Comparison of ENCODE assay signal across 17 mouse cellular contexts in the genomic region with DNA sequence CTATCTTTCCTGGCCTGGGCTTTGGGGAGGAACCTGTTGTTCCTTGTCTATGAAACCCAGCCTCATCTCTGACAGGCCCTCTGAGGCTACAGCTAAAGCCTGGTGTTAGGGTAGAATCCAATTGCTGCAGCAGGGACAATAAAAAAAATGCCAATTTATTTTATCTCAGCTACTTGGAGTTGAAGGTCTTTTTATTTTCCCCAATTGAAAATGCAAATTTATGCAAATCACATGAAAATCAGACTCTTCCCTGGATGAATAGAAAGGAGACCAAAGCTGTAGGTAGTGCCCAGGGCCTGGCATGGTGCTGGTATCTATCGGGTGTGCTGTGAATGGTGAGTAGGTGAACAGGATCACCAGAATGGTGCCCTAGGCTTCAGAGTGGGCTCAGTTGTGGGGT.
"Had no signal": no experiment of that assay in that cellular context is flagged by ENCODE, and none has a peak within 500 bp of the region (broad histone marks: within the 10 kb centered on the region; RNA-seq: fewer than 3 reads in every experiment).

No protein-coding gene starts in this region.

- DNase-seq: kidney, adult 9 months; kidney, postnatal 36 days; layer of hippocampus, adult 9-11 months; layer of hippocampus, postnatal 36 days; lung, embryonic 14.5 days; lung, postnatal 10 days; lung, postnatal 4 days; retina, postnatal 1 day; right cerebral cortex, postnatal 4 days; spleen, adult 18-20 months; thymus, adult 18-20 months; thymus, postnatal 25 days had no signal

- H3K36me3 ChIP-seq: limb, embryonic 15.5 days; liver, embryonic 12.5 days had no signal

- H3K4me2 ChIP-seq: limb, embryonic 15.5 days; liver, embryonic 12.5 days; lung, embryonic 14.5 days had no signal

- H3K9ac ChIP-seq: limb, embryonic 15.5 days; liver, embryonic 12.5 days; lung, embryonic 14.5 days had no signal

- H3K4me3 ChIP-seq: limb, embryonic 15.5 days; liver, embryonic 12.5 days; megakaryocyte, embryonic 14.5 days; myocyte had no signal

- H3K27me3 ChIP-seq: limb, embryonic 15.5 days had no signal

- H3K9me3 ChIP-seq: limb, embryonic 15.5 days; liver, embryonic 12.5 days; megakaryocyte, embryonic 14.5 days had no signal

- H3K27ac ChIP-seq: kidney, postnatal 0 days; limb, embryonic 15.5 days had no signal
